Comparison of ENCODE assay signal across 8 mouse cellular contexts in genomic region chr6:5109925-5110714, GRCm38 (mm10).
A peak's percentile ranks its signal among the peaks of the same experiment; 100 is the strongest.
DNase-seq lines count a peak whose midpoint lies in the region; ATAC-seq and TF ChIP-seq lines count a peak whose summit lies in the region.

No protein-coding gene starts in this region.

- H3K4me2 ChIP-seq in forebrain, postnatal 0 days (ENCODE audit: low read depth): peak overlapping the region; percentile 57
- peak overlapping the region; percentile 63 for H3K4me2 ChIP-seq in lung, embryonic 15.5 days

- peak; percentile 79 for ATAC-seq in G1E (ENCODE audit: extremely low read depth, insufficient number of reproducible peaks, low FRiP score, poor library complexity, severe bottlenecking)
- ATAC-seq in forebrain, postnatal 0 days: peak; percentile 98
- ATAC-seq in lung, embryonic 15.5 days (ENCODE audit: borderline replicate concordance, extremely low read depth, low FRiP score, low TSS enrichment): peak; percentile 96

- H3K9ac ChIP-seq in forebrain, postnatal 0 days: peak overlapping the region; percentile 26
- peak overlapping the region; percentile 27 for H3K9ac ChIP-seq in lung, embryonic 15.5 days

- TF ChIP-seq POLR2A in cerebellum, adult 2 months (IDR thresholded peaks at IDR 0.05; ENCODE audit: borderline replicate concordance, insufficient read depth, low read length): no peak

- H3K4me3 ChIP-seq in G1E (ENCODE audit: low read depth, low read length): peak overlapping the region; percentile 13; the same call in 1 of the 2 replicates
- H3K4me3 ChIP-seq in cerebellum, adult 2 months (replicated peaks; ENCODE audit: insufficient read depth, low read depth, low read length): peak overlapping the region; percentile 46
- peak overlapping the region; percentile 36 for H3K4me3 ChIP-seq in forebrain, postnatal 0 days (ENCODE audit: low read depth, low read length)
- H3K4me3 ChIP-seq in lung, embryonic 15.5 days: peak overlapping the region; percentile 38

- no peaks in the 10 kb centered on the region for H3K9me3 ChIP-seq in G1E (replicated peaks)
- H3K9me3 ChIP-seq in forebrain, postnatal 0 days (ENCODE audit: low read length): no peaks in the 10 kb centered on the region
- H3K9me3 ChIP-seq in lung, embryonic 15.5 days: no peaks in the 10 kb centered on the region

- peak; percentile 82 for TF ChIP-seq CTCF in G1E (IDR thresholded peaks at IDR 0.05; ENCODE audit: low read depth, low read length)
- peak; percentile 99 for TF ChIP-seq CTCF in cerebellum, adult 2 months (IDR thresholded peaks at IDR 0.05; ENCODE audit: borderline replicate concordance, insufficient read depth, low read depth, low read length)
- peak; percentile 100 for TF ChIP-seq CTCF in forebrain, postnatal 0 days (IDR thresholded peaks at IDR 0.05; ENCODE audit: low read depth)

- peaks cover 4% of the 10 kb centered on the region; the same call in 1 of the 2 replicates for H3K27me3 ChIP-seq in G1E (ENCODE audit: insufficient read depth, low read length)
- no peaks in the 10 kb centered on the region for H3K27me3 ChIP-seq in cerebellum, adult 2 months (ENCODE audit: control insufficient read depth, insufficient read depth, low read length)
- H3K27me3 ChIP-seq in forebrain, postnatal 0 days (ENCODE audit: insufficient read depth, low read length): no peaks in the 10 kb centered on the region
- no peaks in the 10 kb centered on the region for H3K27me3 ChIP-seq in lung, embryonic 15.5 days

- peaks cover 15% of the 10 kb centered on the region for H3K4me1 ChIP-seq in G1E (ENCODE audit: insufficient read depth, low read depth, low read length)
- H3K4me1 ChIP-seq in cerebellum, adult 2 months (ENCODE audit: control insufficient read depth, insufficient read depth, low read length): no peaks in the 10 kb centered on the region
- no peaks in the 10 kb centered on the region for H3K4me1 ChIP-seq in forebrain, postnatal 0 days (ENCODE audit: insufficient read depth)
- peaks cover 27% of the 10 kb centered on the region for H3K4me1 ChIP-seq in lung, embryonic 15.5 days

- H3K36me3 ChIP-seq in G1E (replicated peaks): no peaks in the 10 kb centered on the region
- 0 out of 2 replicates have a peak, but pooled peaks cover 10% of the 10 kb centered on the region for H3K36me3 ChIP-seq in forebrain, postnatal 0 days (ENCODE audit: insufficient read depth)
- H3K36me3 ChIP-seq in lung, embryonic 15.5 days: no peaks in the 10 kb centered on the region

- WGBS in cerebellum, adult 2 months: 1% methylated on average over 18 of the region's 18 CpGs
- 3% methylated on average over 18 of the region's 18 CpGs for WGBS in forebrain, postnatal 0 days
- 3% methylated on average over 18 of the region's 18 CpGs for WGBS in lung, embryonic 15.5 days

- H3K27ac ChIP-seq in cerebellum, adult 2 months (ENCODE audit: insufficient read depth, low read length): no peak overlapping the region
- H3K27ac ChIP-seq in forebrain, postnatal 0 days (ENCODE audit: low read depth, low read length): no peak overlapping the region; the same call in 1 of the 2 replicates
- H3K27ac ChIP-seq in lung, embryonic 15.5 days: no peak overlapping the region

- peak; percentile 53 for DNase-seq in G1E (ENCODE audit: low spot score)
- peak; percentile 87 to 92 for DNase-seq in cerebellum, adult 2 months
- DNase-seq in forebrain, postnatal 0 days: peak; percentile 91
- peak; percentile 92 for DNase-seq in heart, postnatal 4 days
- DNase-seq in layer of hippocampus, adult 8-10 months (ENCODE audit: low spot score in 2 of 2): peak; percentile 85 to 92
- peak; percentile 73 for DNase-seq in ovary, adult 18-20 months (ENCODE audit: low spot score)
- DNase-seq in thymus, postnatal 0 days (ENCODE audit: low spot score): peak; percentile 70
